Mouse (Mus musculus): ENCODE data around the gene Hist1h4d. TPM values are rescaled to one million over a fixed set of nuclear protein-coding genes. Genes with fewer than 3 reads are reported as not detected.

Hist1h4d gene
- polyA plus RNA-seq, 1 experiment from 2014 or later: 103 TPM

GRCm38 (mm10) chr13:23622861-23623450 is 41.6 kb downstream of the Hist1h4d start:
- Histone ChIP-seq H3K9me3 (replicated peaks) (no peaks in the 10 kb centered on the region), H3K4me3 (peak overlapping the region; percentile 70), H3K27ac (replicated peaks) (peak overlapping the region; percentile 96), H3K36me3 (no peaks in the 10 kb centered on the region), H3K4me1 (peaks cover 22% of the 10 kb centered on the region), H3K27me3 (ENCODE audit: low read depth, poor library complexity, severe bottlenecking) (peaks cover 23% of the 10 kb centered on the region)
- 30% methylated on average over 7 of the region's 7 CpGs for WGBS
- no peak for DNase-seq (ENCODE audit: low spot score)

DNA sequence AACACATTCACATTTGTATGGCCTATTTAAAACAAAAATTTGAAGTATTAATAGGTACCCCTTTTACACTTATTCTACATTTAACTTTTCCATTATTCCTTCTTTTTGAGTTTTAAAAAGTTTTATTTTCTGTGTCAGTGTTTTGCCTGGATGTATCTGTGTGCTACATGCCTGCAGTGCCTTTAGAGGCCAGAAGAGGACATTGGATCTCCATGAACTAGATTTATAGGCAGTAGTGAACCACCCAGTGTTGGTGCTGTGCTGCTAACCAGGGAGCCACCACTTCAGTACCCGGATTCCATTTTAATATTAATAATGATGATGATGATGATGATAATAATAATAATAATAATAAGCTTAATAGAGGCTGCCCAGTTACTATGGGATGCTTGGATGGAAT is 49.3 kb downstream of the Hist1h4d start:
- no peaks in the 10 kb centered on the region for H3K36me3 ChIP-seq
- peaks cover 21% of the 10 kb centered on the region for H3K27me3 ChIP-seq (ENCODE audit: low read depth, poor library complexity, severe bottlenecking)
- H3K27ac ChIP-seq (replicated peaks): no peak overlapping the region
- H3K4me3 ChIP-seq: no peak overlapping the region
- DNase-seq (ENCODE audit: low spot score): no peak
- WGBS: 37% methylated on average over 1 of the region's 1 CpGs
- no peaks in the 10 kb centered on the region for H3K9me3 ChIP-seq (replicated peaks)
- H3K4me1 ChIP-seq: peaks cover 5% of the 10 kb centered on the region; the same call in 1 of the 2 replicates

Small RNA genes within 50 kb of the gene (microRNA-seq; reads per million reads assigned to microRNA genes)
- 0.90 reads per million for gene Gm44297
- gene Gm44359: not detected
- not detected for gene Gm44394

Other genes with a start within 250 kb of the Hist1h4d start
- 55.6 and 58.6 TPM in 2 replicates for gene Zfp322a, start 212.4 kb upstream of the Hist1h4d start, polyA plus RNA-seq (2016; fragmentation: Nextera tagmentation; extraction: Ambion mirVana)
- 14.3 and 14.7 TPM in 2 replicates for gene Abt1, start 157.7 kb upstream of the Hist1h4d start, polyA plus RNA-seq (2016; fragmentation: Nextera tagmentation; extraction: Ambion mirVana)
- gene Btn1a1, start 115.7 kb upstream of the Hist1h4d start, polyA plus RNA-seq (2016; fragmentation: Nextera tagmentation; extraction: Ambion mirVana): 0.04 and 0.06 TPM in 2 replicates
- 0.26 and 0.38 TPM in 2 replicates for gene Btn2a2, start 92.7 kb upstream of the Hist1h4d start, polyA plus RNA-seq (2016; fragmentation: Nextera tagmentation; extraction: Ambion mirVana)
- 2.0 and 4.1 TPM in 2 replicates for gene Hist1h4h, start 50.5 kb upstream of the Hist1h4d start, polyA plus RNA-seq (2016; fragmentation: Nextera tagmentation; extraction: Ambion mirVana)
- gene Hist1h2af, start 47.7 kb upstream of the Hist1h4d start, polyA plus RNA-seq (2016; fragmentation: Nextera tagmentation; extraction: Ambion mirVana): 4.7 and 9.5 TPM in 2 replicates
- 5.5 and 5.6 TPM in 2 replicates for gene Hist1h3g, start 46.2 kb upstream of the Hist1h4d start, polyA plus RNA-seq (2016; fragmentation: Nextera tagmentation; extraction: Ambion mirVana)
- gene Hist1h2bh, start 38.2 kb upstream of the Hist1h4d start, polyA plus RNA-seq (2016; fragmentation: Nextera tagmentation; extraction: Ambion mirVana): 1.00 and 1.0 TPM in 2 replicates
- 1.1 and 1.5 TPM in 2 replicates for gene Hist1h3f, start 37.5 kb upstream of the Hist1h4d start, polyA plus RNA-seq (2016; fragmentation: Nextera tagmentation; extraction: Ambion mirVana)
- gene Hist1h4f, start 29.9 kb upstream of the Hist1h4d start, polyA plus RNA-seq (2016; fragmentation: Nextera tagmentation; extraction: Ambion mirVana): 1.7 TPM in 1 of 2 replicates, not detected in the other
- 0.58 and 0.63 TPM in 2 replicates for gene Hist1h1d, start 28.3 kb upstream of the Hist1h4d start, polyA plus RNA-seq (2016; fragmentation: Nextera tagmentation; extraction: Ambion mirVana)
- gene Hist1h3e, start 19.2 kb upstream of the Hist1h4d start, polyA plus RNA-seq (2016; fragmentation: Nextera tagmentation; extraction: Ambion mirVana): 5.1 and 7.2 TPM in 2 replicates
- gene Hist1h2ae, start 10.4 kb upstream of the Hist1h4d start, polyA plus RNA-seq (2016; fragmentation: Nextera tagmentation; extraction: Ambion mirVana): 85.6 and 104 TPM in 2 replicates
- gene Hist1h2bg, start 10.2 kb upstream of the Hist1h4d start, polyA plus RNA-seq (2016; fragmentation: Nextera tagmentation; extraction: Ambion mirVana): 4.5 and 6.4 TPM in 2 replicates
- 3.8 TPM in 2 replicates for gene Hist1h2bf, start 7.4 kb upstream of the Hist1h4d start, polyA plus RNA-seq (2016; fragmentation: Nextera tagmentation; extraction: Ambion mirVana)
- 0.67 and 1.3 TPM in 2 replicates for gene Hist1h2ad, start 7.2 kb upstream of the Hist1h4d start, polyA plus RNA-seq (2016; fragmentation: Nextera tagmentation; extraction: Ambion mirVana)
- gene Hist1h3d, start 5.8 kb upstream of the Hist1h4d start, polyA plus RNA-seq (2016; fragmentation: Nextera tagmentation; extraction: Ambion mirVana): 6.2 and 10.8 TPM in 2 replicates
- 3.1 and 3.2 TPM in 2 replicates for gene Hist1h2be, start 39.5 kb downstream of the Hist1h4d start, polyA plus RNA-seq (2016; fragmentation: Nextera tagmentation; extraction: Ambion mirVana)
- 18.0 and 22.4 TPM in 2 replicates for gene Hist1h1e, start 41.0 kb downstream of the Hist1h4d start, polyA plus RNA-seq (2016; fragmentation: Nextera tagmentation; extraction: Ambion mirVana)
- 1.3 TPM in 2 replicates for gene Hist1h2ac, start 102.3 kb downstream of the Hist1h4d start, polyA plus RNA-seq (2016; fragmentation: Nextera tagmentation; extraction: Ambion mirVana)
- 22.1 and 23.9 TPM in 2 replicates for gene Hist1h2bc, start 102.6 kb downstream of the Hist1h4d start, polyA plus RNA-seq (2016; fragmentation: Nextera tagmentation; extraction: Ambion mirVana)
- not detected in 2 replicates for gene Hist1h1t, start 114.2 kb downstream of the Hist1h4d start, polyA plus RNA-seq (2016; fragmentation: Nextera tagmentation; extraction: Ambion mirVana)
- 4.9 and 5.1 TPM in 2 replicates for gene Hist1h4c, start 116.9 kb downstream of the Hist1h4d start, polyA plus RNA-seq (2016; fragmentation: Nextera tagmentation; extraction: Ambion mirVana)
- 2.3 and 2.5 TPM in 2 replicates for gene Hfe, start 129.3 kb downstream of the Hist1h4d start, polyA plus RNA-seq (2016; fragmentation: Nextera tagmentation; extraction: Ambion mirVana)
- 8.8 and 9.5 TPM in 2 replicates for gene Hist1h1c, start 157.2 kb downstream of the Hist1h4d start, polyA plus RNA-seq (2016; fragmentation: Nextera tagmentation; extraction: Ambion mirVana)
- gene Hist1h3c, start 164.0 kb downstream of the Hist1h4d start, polyA plus RNA-seq (2016; fragmentation: Nextera tagmentation; extraction: Ambion mirVana): 7.3 and 9.5 TPM in 2 replicates
- gene Hist1h2bb, start 165.1 kb downstream of the Hist1h4d start, polyA plus RNA-seq (2016; fragmentation: Nextera tagmentation; extraction: Ambion mirVana): 2.3 and 2.4 TPM in 2 replicates
- gene Hist1h2ab, start 169.5 kb downstream of the Hist1h4d start, polyA plus RNA-seq (2016; fragmentation: Nextera tagmentation; extraction: Ambion mirVana): 44.4 and 45.3 TPM in 2 replicates
- gene Hist1h3b, start 170.7 kb downstream of the Hist1h4d start, polyA plus RNA-seq (2016; fragmentation: Nextera tagmentation; extraction: Ambion mirVana): 8.1 and 11.3 TPM in 2 replicates
- 4.9 and 6.9 TPM in 2 replicates for gene Hist1h4b, start 175.4 kb downstream of the Hist1h4d start, polyA plus RNA-seq (2016; fragmentation: Nextera tagmentation; extraction: Ambion mirVana)
- 0.42 TPM in 1 of 2 replicates, not detected in the other for gene Hist1h4a, start 179.6 kb downstream of the Hist1h4d start, polyA plus RNA-seq (2016; fragmentation: Nextera tagmentation; extraction: Ambion mirVana)
- 3.6 and 3.9 TPM in 2 replicates for gene Hist1h3a, start 180.8 kb downstream of the Hist1h4d start, polyA plus RNA-seq (2016; fragmentation: Nextera tagmentation; extraction: Ambion mirVana)
- 1.7 and 2.7 TPM in 2 replicates for gene Hist1h1a, start 182.1 kb downstream of the Hist1h4d start, polyA plus RNA-seq (2016; fragmentation: Nextera tagmentation; extraction: Ambion mirVana)
- gene Trim38, start 188.3 kb downstream of the Hist1h4d start, polyA plus RNA-seq (2016; fragmentation: Nextera tagmentation; extraction: Ambion mirVana): 0.20 TPM in 1 of 2 replicates, not detected in the other
- not detected in 2 replicates for gene Slc17a2, start 225.4 kb downstream of the Hist1h4d start, polyA plus RNA-seq (2016; fragmentation: Nextera tagmentation; extraction: Ambion mirVana)

Measured in midbrain, embryonic 10.5 days (tissue).